Mouse (Mus musculus) midbrain, embryonic 13.5 days (tissue): Measurements from ENCODE around the gene Bola3. TPM values are rescaled to one million over a fixed set of nuclear protein-coding genes. Genes with fewer than 3 reads are reported as not detected.
"Not testable (repeated sequence)": the region's sequence is repeated elsewhere in the genome, so short reads cannot be mapped to it uniquely, and the experiment has no call there.

Experiments used
- ATAC-seq: fragments of 200-750 bp; cut with Nextera tagmentation; 2 replicates; pipeline ENCODE4 v1.8.0; 2017; ENCODE audit warnings: mild to moderate bottlenecking, moderate TSS enrichment, moderate library complexity
- H3K27ac ChIP-seq: fragments of 300-500 bp; sonication (generic); 2 replicates; pipeline ENCODE4 v1.5.1; 2015; ENCODE audit warnings: inconsistent platforms, mild to moderate bottlenecking, moderate library complexity
- H3K27me3 ChIP-seq: fragments of 300-500 bp; sonication (generic); 2 replicates; pipeline ENCODE4 v1.6.1; 2015; ENCODE audit warnings: mild to moderate bottlenecking, inconsistent platforms
- H3K36me3 ChIP-seq: fragments of 300-500 bp; sonication (generic); 2 replicates; pipeline ENCODE4 v1.6.1; 2015; ENCODE audit warnings: mild to moderate bottlenecking, inconsistent platforms
- H3K4me1 ChIP-seq: fragments of 300-500 bp; sonication (generic); replicated peaks from 2 replicates; pipeline ENCODE4 v1.6.1; 2015; ENCODE audit warnings: inconsistent platforms
- H3K4me2 ChIP-seq: fragments of 300-500 bp; sonication (generic); replicated peaks from 2 replicates; pipeline ENCODE4 v1.6.1; 2015; ENCODE audit warnings: moderate library complexity, mild to moderate bottlenecking, inconsistent platforms
- H3K4me3 ChIP-seq: fragments of 300-500 bp; sonication (generic); replicated peaks from 2 replicates; pipeline ENCODE4 v1.5.1; 2015; ENCODE audit warnings: mild to moderate bottlenecking, inconsistent platforms
- H3K9ac ChIP-seq: fragments of 300-500 bp; sonication (generic); replicated peaks from 2 replicates; pipeline ENCODE4 v1.6.1; 2015; ENCODE audit warnings: mild to moderate bottlenecking, inconsistent platforms
- H3K9me3 ChIP-seq: fragments of 300-500 bp; sonication (generic); 2 replicates; pipeline ENCODE4 v1.6.1; 2016; ENCODE audit warnings: mild to moderate bottlenecking, inconsistent platforms
- WGBS: fragments of 180-500 bp; shearing (Covaris S2); methylation state at CpG from one replicate; pipeline ENCODE4 v1.1.7; 2015; 5-methylcytosine and 5-hydroxymethylcytosine counted together
- polyA plus RNA-seq: library from polyadenylated mRNA; unstranded; fragments of >200 nt; fragmentation: Nextera tagmentation; extraction: Ambion mirVana; gene quantifications from 2 replicates; pipeline ENCODE4 v1.2.1, GENCODE M21; 2015

Gene Bola3
- polyA plus RNA-seq, 1 experiment from 2014 or later: 71.7 TPM

GRCm38 (mm10) chr6:83322794-83323193, 26.2 kb upstream of the Bola3 start:
- no peaks in the 10 kb centered on the region for H3K36me3 ChIP-seq
- H3K4me3 ChIP-seq: no peak overlapping the region
- no peak for ATAC-seq
- no peak overlapping the region for H3K4me2 ChIP-seq
- no peaks in the 10 kb centered on the region for H3K9me3 ChIP-seq
- no peaks in the 10 kb centered on the region for H3K27me3 ChIP-seq
- 66% methylated on average over 2 of the region's 2 CpGs for WGBS
- peaks cover 21% of the 10 kb centered on the region for H3K4me1 ChIP-seq
- H3K27ac ChIP-seq: no peak overlapping the region
- no peak overlapping the region for H3K9ac ChIP-seq

GRCm38 (mm10) chr6:83323652-83324419, 25.1 kb upstream of the Bola3 start:
- Histone ChIP-seq H3K4me3 (no peak overlapping the region), H3K4me1 (peaks cover 22% of the 10 kb centered on the region), H3K27ac (no peak overlapping the region), H3K27me3 (no peaks in the 10 kb centered on the region), H3K4me2 (no peak overlapping the region), H3K9me3 (no peaks in the 10 kb centered on the region), H3K36me3 (no peaks in the 10 kb centered on the region), H3K9ac (no peak overlapping the region)
- WGBS: 79% methylated on average over 8 of the region's 8 CpGs
- no peak for ATAC-seq

- Histone ChIP-seq H3K36me3 (peaks cover 10% of the 10 kb centered on the region), H3K4me1 (peaks cover 22% of the 10 kb centered on the region), H3K27me3 (no peaks in the 10 kb centered on the region), H3K4me3 (peak within 1 kb of the TSS; percentile 76), H3K4me2 (peak within 1 kb of the TSS; percentile 83), H3K27ac (peak within 1 kb of the TSS; percentile 88), H3K9me3 (no peaks in the 10 kb centered on the region), H3K9ac (peak within 1 kb of the TSS; percentile 90)
- peak; percentile 99 for ATAC-seq
- 2% methylated on average over 59 of the region's 65 CpGs for WGBS
Measured at GRCm38 (mm10) chr6:83325525-83326393, 23.2 kb upstream of the Bola3 start, which contains the start of the genes Mthfd2 and Mob1a. Gene Mthfd2 (minus strand): TSS chr6:83325908. Gene Mob1a (plus strand): TSS chr6:83326016.

GRCm38 (mm10) chr6:83326394-83326736, 22.6 kb upstream of the Bola3 start:
- 9% methylated on average over 6 of the region's 6 CpGs for WGBS

GRCm38 (mm10) chr6:83326761-83327160, 22.2 kb upstream of the Bola3 start:
- Histone ChIP-seq H3K4me2 (peak overlapping the region; percentile 83), H3K9me3 (no peaks in the 10 kb centered on the region), H3K27me3 (no peaks in the 10 kb centered on the region), H3K27ac (no peak overlapping the region), H3K4me1 (peaks cover 22% of the 10 kb centered on the region), H3K4me3 (peak overlapping the region; percentile 76), H3K36me3 (peaks cover 19% of the 10 kb centered on the region), H3K9ac (peak overlapping the region; percentile 90)
- 75% methylated on average over 6 of the region's 6 CpGs for WGBS
- ATAC-seq: no peak

More at GRCm38 (mm10) chr6:83326394-83326736, 22.6 kb upstream of the Bola3 start:
- peak overlapping the region; percentile 88 for H3K27ac ChIP-seq
- peaks cover 16% of the 10 kb centered on the region for H3K36me3 ChIP-seq
- H3K4me3 ChIP-seq: peak overlapping the region; percentile 76
- no peaks in the 10 kb centered on the region for H3K9me3 ChIP-seq
- peak overlapping the region; percentile 90 for H3K9ac ChIP-seq
- peaks cover 22% of the 10 kb centered on the region for H3K4me1 ChIP-seq
- no peaks in the 10 kb centered on the region for H3K27me3 ChIP-seq
- no peak for ATAC-seq
- H3K4me2 ChIP-seq: peak overlapping the region; percentile 83

GRCm38 (mm10) chr6:83327591-83328190, 21.3 kb upstream of the Bola3 start:
- Histone ChIP-seq H3K27ac (no peak overlapping the region), H3K9ac (no peak overlapping the region), H3K9me3 (no peaks in the 10 kb centered on the region), H3K4me1 (peaks cover 22% of the 10 kb centered on the region), H3K27me3 (no peaks in the 10 kb centered on the region), H3K4me2 (peak overlapping the region; percentile 83), H3K4me3 (no peak overlapping the region), H3K36me3 (peaks cover 28% of the 10 kb centered on the region)
- WGBS: 90% methylated on average over 3 of the region's 3 CpGs
- ATAC-seq: no peak

- Histone ChIP-seq H3K4me1 (no peaks in the 10 kb centered on the region), H3K4me3 (no peak overlapping the region), H3K9ac (no peak overlapping the region), H3K27ac (no peak overlapping the region), H3K36me3 (peaks cover 57% of the 10 kb centered on the region), H3K27me3 (no peaks in the 10 kb centered on the region), H3K9me3 (no peaks in the 10 kb centered on the region), H3K4me2 (no peak overlapping the region)
- WGBS: 80% methylated on average over 3 of the region's 3 CpGs
- ATAC-seq: no peak
Measured at GRCm38 (mm10) chr6:83341387-83341786, 7.6 kb upstream of the Bola3 start.

GRCm38 (mm10) chr6:83342957-83343356, 6.0 kb upstream of the Bola3 start:
- H3K4me1 ChIP-seq: no peaks in the 10 kb centered on the region
- no peak overlapping the region for H3K4me3 ChIP-seq
- peaks cover 48% of the 10 kb centered on the region for H3K36me3 ChIP-seq
- no peaks in the 10 kb centered on the region for H3K9me3 ChIP-seq
- 95% methylated on average over 2 of the region's 2 CpGs for WGBS
- H3K27ac ChIP-seq: no peak overlapping the region
- no peak overlapping the region for H3K9ac ChIP-seq
- no peak overlapping the region for H3K4me2 ChIP-seq
- no peak for ATAC-seq
- H3K27me3 ChIP-seq: no peaks in the 10 kb centered on the region

- peaks cover 15% of the 10 kb centered on the region for H3K4me1 ChIP-seq
- H3K27me3 ChIP-seq, H3K4me2 ChIP-seq, H3K9me3 ChIP-seq, H3K9ac ChIP-seq, H3K27ac ChIP-seq, ATAC-seq, H3K4me3 ChIP-seq: not testable (repeated sequence)
- 95% methylated on average over 8 of the region's 8 CpGs for WGBS
- peaks cover 28% of the 10 kb centered on the region for H3K36me3 ChIP-seq
Measured at GRCm38 (mm10) chr6:83345285-83345684, 3.7 kb upstream of the Bola3 start.

- no peaks in the 10 kb centered on the region for H3K27me3 ChIP-seq
- no peak overlapping the region for H3K27ac ChIP-seq
- H3K4me2 ChIP-seq: no peak overlapping the region
- H3K9me3 ChIP-seq: no peaks in the 10 kb centered on the region
- H3K9ac ChIP-seq: no peak overlapping the region
- no peak for ATAC-seq
- peaks cover 8% of the 10 kb centered on the region for H3K36me3 ChIP-seq
- WGBS: 97% methylated on average over 3 of the region's 3 CpGs
- H3K4me1 ChIP-seq: peaks cover 22% of the 10 kb centered on the region
- H3K4me3 ChIP-seq: no peak overlapping the region
Measured at GRCm38 (mm10) chr6:83347916-83348315, 1.0 kb upstream of the Bola3 start.

- H3K4me1 ChIP-seq: peaks cover 22% of the 10 kb centered on the region
- H3K27me3 ChIP-seq: no peaks in the 10 kb centered on the region
- peak overlapping the region; percentile 84 for H3K4me2 ChIP-seq
- ATAC-seq: peak; percentile 97
- H3K9me3 ChIP-seq: no peaks in the 10 kb centered on the region
- H3K36me3 ChIP-seq: peaks cover 19% of the 10 kb centered on the region
- peak overlapping the region; percentile 68 for H3K27ac ChIP-seq
- peak overlapping the region; percentile 96 for H3K9ac ChIP-seq
- WGBS: under 1% methylated on average over 52 of the region's 53 CpGs
- peak overlapping the region; percentile 89 for H3K4me3 ChIP-seq
Measured at GRCm38 (mm10) chr6:83349274-83349958, 469 bp downstream of the Bola3 start.
